Mouse (Mus musculus): ENCODE measurements around the gene Nckap5. TPM values are rescaled to one million over a fixed set of nuclear protein-coding genes. Genes with fewer than 3 reads are reported as not detected.
"Not testable (repeated sequence)": the region's sequence is repeated elsewhere in the genome, so short reads cannot be mapped to it uniquely, and the experiment has no call there.

Nckap5 gene
- total RNA-seq, 1 experiment = 0.18 TPM

GRCm38 (mm10) chr1:126116034-126116433 lies 714.6 kb downstream of the Nckap5 start:
- H3K9ac ChIP-seq (ENCODE audit: insufficient read depth, low read depth, low read length, poor library complexity, severe bottlenecking) = no peak overlapping the region
- H3K27ac ChIP-seq (ENCODE audit: insufficient read depth, low read depth, low read length, poor library complexity, severe bottlenecking) = no peak overlapping the region
- DNase-seq (ENCODE audit: low read depth, low spot score) = no peak
- in situ Hi-C loops (cut with MboI; ENCODE audit: low sequenced_read_pairs in 2 of 2, unreplicated experiment in 2 of 2) = no loop called here
- no peak for TF ChIP-seq HCFC1 (IDR thresholded peaks at IDR 0.05; ENCODE audit: borderline replicate concordance, insufficient read depth, low read length)
- TF ChIP-seq CHD2 (IDR thresholded peaks at IDR 0.05; ENCODE audit: low read depth, low read length) = no peak
- no peak for TF ChIP-seq ZNF384 (IDR thresholded peaks at IDR 0.05; ENCODE audit: low read depth, low read length)
- TF ChIP-seq ZC3H11A (IDR thresholded peaks at IDR 0.05; ENCODE audit: borderline replicate concordance, low read depth, low read length) = no peak
- no peak for TF ChIP-seq MAFK (IDR thresholded peaks at IDR 0.05; ENCODE audit: insufficient read depth, low read depth, low read length)
- no peaks in the 10 kb centered on the region for H3K9me3 ChIP-seq (ENCODE audit: control insufficient read depth, insufficient read depth, low read depth, low read length)
- H3K4me3 ChIP-seq (ENCODE audit: insufficient read depth in 1 of 2, low read depth in 1 of 2, low read length in 2 of 2, poor library complexity in 1 of 2, severe bottlenecking in 1 of 2) = no peak overlapping the region
- no peaks in the 10 kb centered on the region for H3K36me3 ChIP-seq (ENCODE audit: control insufficient read depth, insufficient read depth, low read length, poor library complexity, severe bottlenecking)
- no peaks in the 10 kb centered on the region for H3K4me1 ChIP-seq (ENCODE audit: control insufficient read depth in 2 of 2, insufficient read depth in 2 of 2, low read length in 2 of 2, poor library complexity in 1 of 2)

- H3K36me3 ChIP-seq (ENCODE audit: control insufficient read depth, insufficient read depth, low read length, poor library complexity, severe bottlenecking) = no peaks in the 10 kb centered on the region
- H3K9ac ChIP-seq (ENCODE audit: insufficient read depth, low read depth, low read length, poor library complexity, severe bottlenecking) = no peak overlapping the region
- H3K27ac ChIP-seq (ENCODE audit: insufficient read depth, low read depth, low read length, poor library complexity, severe bottlenecking) = no peak overlapping the region
- H3K4me3 ChIP-seq (ENCODE audit: insufficient read depth in 1 of 2, low read depth in 1 of 2, low read length in 2 of 2, poor library complexity in 1 of 2, severe bottlenecking in 1 of 2) = no peak overlapping the region
- in situ Hi-C loops (cut with MboI; ENCODE audit: low sequenced_read_pairs in 2 of 2, unreplicated experiment in 2 of 2) = no loop called here
- TF ChIP-seq CHD2 (IDR thresholded peaks at IDR 0.05; ENCODE audit: low read depth, low read length) (no peak), ZC3H11A (IDR thresholded peaks at IDR 0.05; ENCODE audit: borderline replicate concordance, low read depth, low read length) (no peak), MAFK (IDR thresholded peaks at IDR 0.05; ENCODE audit: insufficient read depth, low read depth, low read length) (no peak), HCFC1 (IDR thresholded peaks at IDR 0.05; ENCODE audit: borderline replicate concordance, insufficient read depth, low read length) (no peak), ZNF384 (IDR thresholded peaks at IDR 0.05; ENCODE audit: low read depth, low read length) (no peak)
- no peak for DNase-seq (ENCODE audit: low read depth, low spot score)
- no peaks in the 10 kb centered on the region for H3K4me1 ChIP-seq (ENCODE audit: control insufficient read depth in 2 of 2, insufficient read depth in 2 of 2, low read length in 2 of 2, poor library complexity in 1 of 2)
- H3K9me3 ChIP-seq (ENCODE audit: control insufficient read depth, insufficient read depth, low read depth, low read length) = no peaks in the 10 kb centered on the region
These were observed 724.8 kb downstream of the Nckap5 start for GRCm38 (mm10) chr1:126105673-126106256.

- Histone ChIP-seq H3K27ac (ENCODE audit: insufficient read depth, low read depth, low read length, poor library complexity, severe bottlenecking) (no peak overlapping the region), H3K4me3 (ENCODE audit: insufficient read depth in 1 of 2, low read depth in 1 of 2, low read length in 2 of 2, poor library complexity in 1 of 2, severe bottlenecking in 1 of 2) (no peak overlapping the region), H3K4me1 (ENCODE audit: control insufficient read depth in 2 of 2, insufficient read depth in 2 of 2, low read length in 2 of 2, poor library complexity in 1 of 2) (no peaks in the 10 kb centered on the region), H3K36me3 (ENCODE audit: control insufficient read depth, insufficient read depth, low read length, poor library complexity, severe bottlenecking) (no peaks in the 10 kb centered on the region), H3K9ac (ENCODE audit: insufficient read depth, low read depth, low read length, poor library complexity, severe bottlenecking) (no peak overlapping the region), H3K9me3 (ENCODE audit: control insufficient read depth, insufficient read depth, low read depth, low read length) (no peaks in the 10 kb centered on the region)
- no peak for TF ChIP-seq CHD2 (IDR thresholded peaks at IDR 0.05; ENCODE audit: low read depth, low read length)
- TF ChIP-seq ZC3H11A (IDR thresholded peaks at IDR 0.05; ENCODE audit: borderline replicate concordance, low read depth, low read length) = no peak
- no peak for TF ChIP-seq HCFC1 (IDR thresholded peaks at IDR 0.05; ENCODE audit: borderline replicate concordance, insufficient read depth, low read length)
- TF ChIP-seq MAFK (IDR thresholded peaks at IDR 0.05; ENCODE audit: insufficient read depth, low read depth, low read length) = no peak
- no peak for TF ChIP-seq ZNF384 (IDR thresholded peaks at IDR 0.05; ENCODE audit: low read depth, low read length)
- in situ Hi-C loops (cut with MboI; ENCODE audit: low sequenced_read_pairs in 2 of 2, unreplicated experiment in 2 of 2) = no loop called here
- no peak for DNase-seq (ENCODE audit: low read depth, low spot score)
These were observed 736.3 kb downstream of the Nckap5 start for GRCm38 (mm10) chr1:126094346-126094745.

GRCm38 (mm10) chr1:126091979-126092378 lies 738.6 kb downstream of the Nckap5 start:
- H3K4me1 ChIP-seq (ENCODE audit: control insufficient read depth in 2 of 2, insufficient read depth in 2 of 2, low read length in 2 of 2, poor library complexity in 1 of 2); H3K36me3 ChIP-seq (ENCODE audit: control insufficient read depth, insufficient read depth, low read length, poor library complexity, severe bottlenecking); H3K27ac ChIP-seq (ENCODE audit: insufficient read depth, low read depth, low read length, poor library complexity, severe bottlenecking); DNase-seq (ENCODE audit: low read depth, low spot score); H3K4me3 ChIP-seq (ENCODE audit: insufficient read depth in 1 of 2, low read depth in 1 of 2, low read length in 2 of 2, poor library complexity in 1 of 2, severe bottlenecking in 1 of 2); H3K9me3 ChIP-seq (ENCODE audit: control insufficient read depth, insufficient read depth, low read depth, low read length); H3K9ac ChIP-seq (ENCODE audit: insufficient read depth, low read depth, low read length, poor library complexity, severe bottlenecking); in situ Hi-C loops (cut with MboI; ENCODE audit: low sequenced_read_pairs in 2 of 2, unreplicated experiment in 2 of 2): not testable (repeated sequence)

GRCm38 (mm10) chr1:126087181-126087580 lies 743.4 kb downstream of the Nckap5 start:
- Histone ChIP-seq H3K4me3 (ENCODE audit: insufficient read depth in 1 of 2, low read depth in 1 of 2, low read length in 2 of 2, poor library complexity in 1 of 2, severe bottlenecking in 1 of 2) (no peak overlapping the region), H3K36me3 (ENCODE audit: control insufficient read depth, insufficient read depth, low read length, poor library complexity, severe bottlenecking) (no peaks in the 10 kb centered on the region), H3K27ac (ENCODE audit: insufficient read depth, low read depth, low read length, poor library complexity, severe bottlenecking) (no peak overlapping the region), H3K9me3 (ENCODE audit: control insufficient read depth, insufficient read depth, low read depth, low read length) (no peaks in the 10 kb centered on the region), H3K9ac (ENCODE audit: insufficient read depth, low read depth, low read length, poor library complexity, severe bottlenecking) (no peak overlapping the region), H3K4me1 (ENCODE audit: control insufficient read depth in 2 of 2, insufficient read depth in 2 of 2, low read length in 2 of 2, poor library complexity in 1 of 2) (no peaks in the 10 kb centered on the region)
- DNase-seq (ENCODE audit: low read depth, low spot score) = no peak
- TF ChIP-seq ZC3H11A (IDR thresholded peaks at IDR 0.05; ENCODE audit: borderline replicate concordance, low read depth, low read length) (no peak), ZNF384 (IDR thresholded peaks at IDR 0.05; ENCODE audit: low read depth, low read length) (no peak), MAFK (IDR thresholded peaks at IDR 0.05; ENCODE audit: insufficient read depth, low read depth, low read length) (no peak), CHD2 (IDR thresholded peaks at IDR 0.05; ENCODE audit: low read depth, low read length) (no peak), HCFC1 (IDR thresholded peaks at IDR 0.05; ENCODE audit: borderline replicate concordance, insufficient read depth, low read length) (no peak)
- in situ Hi-C loops (cut with MboI; ENCODE audit: low sequenced_read_pairs in 2 of 2, unreplicated experiment in 2 of 2) = no loop called here

All from ES-E14 (cell line).